Mouse (Mus musculus): ENCODE measurements around the gene Ptcra. TPM values are rescaled to one million over a fixed set of nuclear protein-coding genes. Genes with fewer than 3 reads are reported as not detected.

Gene Ptcra
- polyA plus RNA-seq, 1 experiment from 2014 or later: 0.32 TPM

Other genes with a start within 250 kb of the Ptcra start
- gene Cul9, start 217.3 kb downstream of the Ptcra start, polyA plus RNA-seq (2014; fragmentation: Nextera tagmentation; extraction: Ambion mirVana): 3.5 and 3.7 TPM in 2 replicates
- 6.4 and 11.1 TPM in 2 replicates for gene Srf, start 207.5 kb downstream of the Ptcra start, polyA plus RNA-seq (2014; fragmentation: Nextera tagmentation; extraction: Ambion mirVana)
- 25.7 and 34.5 TPM in 2 replicates for gene Ptk7, start 134.2 kb downstream of the Ptcra start, polyA plus RNA-seq (2014; fragmentation: Nextera tagmentation; extraction: Ambion mirVana)
- 17.7 and 22.5 TPM in 2 replicates for gene Klc4, start 117.7 kb downstream of the Ptcra start, polyA plus RNA-seq (2014; fragmentation: Nextera tagmentation; extraction: Ambion mirVana)
- gene Mrpl2, start 117.5 kb downstream of the Ptcra start, polyA plus RNA-seq (2014; fragmentation: Nextera tagmentation; extraction: Ambion mirVana): 114 and 117 TPM in 2 replicates
- 27.9 and 28.1 TPM in 2 replicates for gene Cul7, start 113.4 kb downstream of the Ptcra start, polyA plus RNA-seq (2014; fragmentation: Nextera tagmentation; extraction: Ambion mirVana)
- 54.0 and 61.6 TPM in 2 replicates for gene Rrp36, start 89.4 kb downstream of the Ptcra start, polyA plus RNA-seq (2014; fragmentation: Nextera tagmentation; extraction: Ambion mirVana)
- 165 and 186 TPM in 2 replicates for gene Mea1, start 84.9 kb downstream of the Ptcra start, polyA plus RNA-seq (2014; fragmentation: Nextera tagmentation; extraction: Ambion mirVana)
- 117 and 121 TPM in 2 replicates for gene Klhdc3, start 82.8 kb downstream of the Ptcra start, polyA plus RNA-seq (2014; fragmentation: Nextera tagmentation; extraction: Ambion mirVana)
- 111 and 115 TPM in 2 replicates for gene Ppp2r5d, start 58.6 kb downstream of the Ptcra start, polyA plus RNA-seq (2014; fragmentation: Nextera tagmentation; extraction: Ambion mirVana)
- 13.9 and 17.4 TPM in 2 replicates for gene Pex6, start 52.2 kb downstream of the Ptcra start, polyA plus RNA-seq (2014; fragmentation: Nextera tagmentation; extraction: Ambion mirVana)
- 0.35 and 0.62 TPM in 2 replicates for gene Gnmt, start 34.5 kb downstream of the Ptcra start, polyA plus RNA-seq (2014; fragmentation: Nextera tagmentation; extraction: Ambion mirVana)
- 52.2 and 55.1 TPM in 2 replicates for gene Cnpy3, start 11.5 kb downstream of the Ptcra start, polyA plus RNA-seq (2014; fragmentation: Nextera tagmentation; extraction: Ambion mirVana)
- 54.1 and 56.0 TPM in 2 replicates for gene 2310039H08Rik, start 8.9 kb upstream of the Ptcra start, polyA plus RNA-seq (2014; fragmentation: Nextera tagmentation; extraction: Ambion mirVana)
- gene Rpl7l1, start 19.0 kb upstream of the Ptcra start, polyA plus RNA-seq (2014; fragmentation: Nextera tagmentation; extraction: Ambion mirVana): 198 and 207 TPM in 2 replicates
- gene Bicral, start 94.8 kb upstream of the Ptcra start, polyA plus RNA-seq (2014; fragmentation: Nextera tagmentation; extraction: Ambion mirVana): 4.7 TPM in 2 replicates
- 73.7 and 78.8 TPM in 2 replicates for gene Tbcc, start 127.0 kb upstream of the Ptcra start, polyA plus RNA-seq (2014; fragmentation: Nextera tagmentation; extraction: Ambion mirVana)
- not detected in 2 replicates for gene Prph2, start 146.7 kb upstream of the Ptcra start, polyA plus RNA-seq (2014; fragmentation: Nextera tagmentation; extraction: Ambion mirVana)
- 15.0 and 16.1 TPM in 2 replicates for gene Ubr2, start 246.8 kb upstream of the Ptcra start, polyA plus RNA-seq (2014; fragmentation: Nextera tagmentation; extraction: Ambion mirVana)